29 mouse cellular contexts compared by ENCODE assay signal in the genomic region with DNA sequence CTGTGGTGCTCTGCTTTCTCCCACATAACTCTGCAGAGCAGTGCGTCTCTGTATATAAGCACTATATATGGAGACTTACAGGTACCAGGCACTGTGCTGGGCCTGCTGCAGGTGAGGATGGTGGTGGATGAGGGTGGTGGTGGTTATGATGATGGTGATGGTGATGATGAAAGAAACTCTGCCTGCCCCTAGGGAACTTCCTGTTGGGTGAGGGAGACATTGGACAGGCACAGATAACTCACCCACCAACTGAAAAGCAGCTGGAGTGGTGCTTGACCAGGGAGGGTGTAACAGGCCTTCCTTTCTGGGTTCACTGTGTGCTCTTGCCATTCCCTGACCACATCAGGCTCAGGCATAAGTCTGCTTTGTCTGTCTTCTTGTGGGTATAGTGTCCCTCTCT. TPM values are rescaled to one million over a fixed set of nuclear protein-coding genes. Genes with fewer than 3 reads are reported as not detected.
DNase-seq lines count a peak whose midpoint lies in the region; ATAC-seq and TF ChIP-seq lines count a peak whose summit lies in the region.
"Had no signal": no experiment of that assay in that cellular context is flagged by ENCODE, and none has a peak within 500 bp of the region (broad histone marks: within the 10 kb centered on the region; RNA-seq: fewer than 3 reads in every experiment).

No protein-coding gene starts in this region.

- H3K4me3 ChIP-seq in layer of hippocampus, adult 2 months: no peak overlapping the region
- H3K4me3 ChIP-seq in bone marrow macrophage, adult 2 months (ENCODE audit: insufficient read depth, low read length): no peak overlapping the region
- H3K4me3 ChIP-seq in liver, embryonic 16.5 days (ENCODE audit: low read depth, low read length): no peak overlapping the region
- no peak overlapping the region for H3K4me3 ChIP-seq in myocyte
- H3K4me3 ChIP-seq: hindbrain, embryonic 10.5 days; kidney, embryonic 15.5 days; limb, embryonic 13.5 days; midbrain, embryonic 10.5 days; neural tube, embryonic 15.5 days; stomach, embryonic 15.5 days had no signal

- H3K79me2 ChIP-seq in myocyte (ENCODE audit: control insufficient read depth, insufficient read depth): peaks cover 30% of the 10 kb centered on the region

- no peak for DNase-seq in layer of hippocampus, adult 2 months (ENCODE audit: low spot score in 2 of 2)
- DNase-seq in layer of hippocampus, postnatal 14 days (ENCODE audit: low spot score in 2 of 2): no peak
- no peak for DNase-seq in embryo, embryonic 10 days (ENCODE audit: low spot score)
- DNase-seq in thymus, postnatal 4 days: no peak
- no peak for DNase-seq in heart, postnatal 36 days
- DNase-seq: B cell, adult 2 months; cerebellum, adult 9-10 months; embryo, embryonic 11 days; gastrocnemius, postnatal 10 days; kidney, adult 11 months; kidney, postnatal 36 days; lung, embryonic 14.5 days; thymus, adult 18-20 months had no signal

- no peaks in the 10 kb centered on the region for H3K9me3 ChIP-seq in liver, embryonic 16.5 days (replicated peaks; ENCODE audit: control insufficient read depth, low read length)
- H3K9me3 ChIP-seq: hindbrain, embryonic 10.5 days; kidney, embryonic 15.5 days; limb, embryonic 13.5 days; midbrain, embryonic 10.5 days; neural tube, embryonic 15.5 days; stomach, embryonic 15.5 days had no signal

- H3K9ac ChIP-seq in liver, embryonic 16.5 days (ENCODE audit: low read depth, low read length): no peak overlapping the region
- H3K9ac ChIP-seq: kidney, embryonic 15.5 days; limb, embryonic 13.5 days; lung, embryonic 14.5 days; neural tube, embryonic 15.5 days; stomach, embryonic 15.5 days had no signal

- no peak for ATAC-seq in liver, embryonic 16.5 days (ENCODE audit: low read depth)
- ATAC-seq: forebrain, embryonic 14.5 days; hindbrain, postnatal 0 days; midbrain, embryonic 16.5 days had no signal

- no peak for TF ChIP-seq POLR2A in bone marrow macrophage, adult 2 months (IDR thresholded peaks at IDR 0.05; ENCODE audit: borderline replicate concordance, low read depth, low read length)
- no peak for TF ChIP-seq POLR2A in myocyte (IDR thresholded peaks at IDR 0.05; ENCODE audit: insufficient read length, low read depth)

- 72% methylated on average over 1 of the region's 1 CpGs for WGBS in liver, embryonic 16.5 days (ENCODE audit: insufficient replicate concordance)

- H3K27me3 ChIP-seq in liver, embryonic 16.5 days (ENCODE audit: control insufficient read depth, insufficient read depth, low read depth, low read length): no peaks in the 10 kb centered on the region
- no peaks in the 10 kb centered on the region for H3K27me3 ChIP-seq in myocyte (ENCODE audit: control insufficient read depth, insufficient read depth, insufficient read length)
- H3K27me3 ChIP-seq: CH12.LX; kidney, embryonic 15.5 days; limb, embryonic 13.5 days; neural tube, embryonic 15.5 days; stomach, embryonic 15.5 days had no signal

- intact Hi-C loops in heart, postnatal 36 days (cut with DNase I): no loop called here

- H3K36me3 ChIP-seq in liver, embryonic 16.5 days (ENCODE audit: control insufficient read depth, insufficient read depth): no peaks in the 10 kb centered on the region
- H3K36me3 ChIP-seq in myocyte (ENCODE audit: control insufficient read depth, insufficient read depth): no peaks in the 10 kb centered on the region
- H3K36me3 ChIP-seq: stomach, embryonic 15.5 days had no signal

- no peak overlapping the region for H3K4me2 ChIP-seq in liver, embryonic 16.5 days (ENCODE audit: low read depth, low read length)
- peak overlapping the region; percentile 42 for H3K4me2 ChIP-seq in myocyte (ENCODE audit: low read depth)
- H3K4me2 ChIP-seq: heart, embryonic 11.5 days; kidney, embryonic 15.5 days; limb, embryonic 13.5 days; lung, embryonic 14.5 days; neural tube, embryonic 15.5 days; stomach, embryonic 15.5 days had no signal

- H3K27ac ChIP-seq in layer of hippocampus, adult 2 months: peak overlapping the region; percentile 76; the same call in 1 of the 2 replicates
- H3K27ac ChIP-seq in bone marrow macrophage, adult 2 months (ENCODE audit: insufficient read depth, low read depth, low read length): peak overlapping the region; percentile 3; the same call in 1 of the 2 replicates
- H3K27ac ChIP-seq in liver, embryonic 16.5 days (ENCODE audit: low read length): 0 out of 2 replicates have a peak overlapping the region, but pooled peaks have one; percentile 21
- H3K27ac ChIP-seq: hindbrain, embryonic 10.5 days; hindbrain, postnatal 0 days; kidney, embryonic 15.5 days; limb, embryonic 13.5 days; midbrain, embryonic 10.5 days; neural tube, embryonic 15.5 days; stomach, embryonic 15.5 days had no signal

- H3K4me1 ChIP-seq in bone marrow macrophage, adult 2 months (ENCODE audit: control insufficient read depth, insufficient read depth, low read length): peaks cover 40% of the 10 kb centered on the region
- peaks cover 24% of the 10 kb centered on the region for H3K4me1 ChIP-seq in liver, embryonic 16.5 days (ENCODE audit: control insufficient read depth, low read depth, low read length)

- no peak for TF ChIP-seq CTCF in layer of hippocampus, adult 2 months (conservative IDR thresholded peaks at IDR 0.05)
- TF ChIP-seq CTCF in bone marrow macrophage, adult 2 months (IDR thresholded peaks at IDR 0.05; ENCODE audit: low read depth, low read length): no peak

- no peak overlapping the region for H3ac ChIP-seq in myocyte (ENCODE audit: control insufficient read depth, insufficient read length)

TF ChIP-seq in myocyte, 11 proteins besides CTCF, POLR2A, EP300 and RAD21:
- TF ChIP-seq POLR2AphosphoS2 (IDR thresholded peaks at IDR 0.05; ENCODE audit: insufficient read length, low read depth) (no peak), REST (IDR thresholded peaks at IDR 0.05; ENCODE audit: insufficient read depth, insufficient read length) (no peak), E2F4 (IDR thresholded peaks at IDR 0.05; ENCODE audit: insufficient read depth) (no peak), CEBPB (IDR thresholded peaks at IDR 0.05; ENCODE audit: insufficient read depth, poor library complexity, severe bottlenecking) (no peak), TCF3 (IDR thresholded peaks at IDR 0.05; ENCODE audit: insufficient read length, low read depth) (no peak), MYOG (IDR thresholded peaks at IDR 0.05; ENCODE audit: control insufficient read depth in 1 of 3, insufficient read depth in 1 of 3, insufficient read length in 2 of 3, low read depth in 2 of 3) (no peak), SRF (IDR thresholded peaks at IDR 0.05; ENCODE audit: control insufficient read depth, insufficient read length, low read depth) (no peak), MYOD1 (IDR thresholded peaks at IDR 0.05; ENCODE audit: control insufficient read depth in 1 of 3, insufficient read length in 2 of 3, low read depth in 2 of 3) (no peak), USF1 (IDR thresholded peaks at IDR 0.05; ENCODE audit: low read depth) (no peak), MAX (IDR thresholded peaks at IDR 0.05; ENCODE audit: low read depth) (no peak), TCF12 (IDR thresholded peaks at IDR 0.05; ENCODE audit: insufficient read depth, poor library complexity, severe bottlenecking) (no peak)

RNA-seq across cellular contexts. Expression of a gene that starts 10.4 kb away (rescaled TPM):
- 10 to 100 TPM; 64.7 to 72.0 TPM for total RNA-seq in layer of hippocampus, adult 2 months (2021)
- 10 to 100 TPM; 46.5 to 46.6 TPM for total RNA-seq in layer of hippocampus, postnatal 14 days (2021)
- 41.4 and 44.1 TPM in 2 replicates for polyA plus RNA-seq in bone marrow macrophage, adult 2 months (2012; ENCODE audit: insufficient read depth, insufficient read length, missing spikeins)
- polyA plus RNA-seq in liver, embryonic 16.5 days (2015; fragmentation: Nextera tagmentation; extraction: Ambion mirVana): 40.6 and 43.6 TPM in 2 replicates
- polyA plus RNA-seq in myocyte (2012; fragmentation: generic; extraction: Trizol): 62.4 TPM
- 10 to 100 TPM; 37.5 to 37.6 TPM for total RNA-seq in heart, postnatal 36 days (2021)

RNA-seq across cellular contexts. Expression of a gene that starts 26.4 kb away (rescaled TPM):
- 1 to 10 TPM; 2.7 to 2.8 TPM for total RNA-seq in layer of hippocampus, adult 2 months (2021)
- 10 to 100 TPM; 10.2 to 10.9 TPM for total RNA-seq in layer of hippocampus, postnatal 14 days (2021)
- polyA plus RNA-seq in bone marrow macrophage, adult 2 months (2012; ENCODE audit: insufficient read depth, insufficient read length, missing spikeins): not detected in 2 replicates
- 0.06 TPM in 1 of 2 replicates, not detected in the other for polyA plus RNA-seq in liver, embryonic 16.5 days (2015; fragmentation: Nextera tagmentation; extraction: Ambion mirVana)
- polyA plus RNA-seq in myocyte (2012; fragmentation: generic; extraction: Trizol): not detected
- total RNA-seq in heart, postnatal 36 days (2021): not detected
- total RNA-seq: CH12.LX; G1E; gastrocnemius, postnatal 10 days had no signal
- polyA plus RNA-seq: G1E; heart, postnatal 0 days; limb, embryonic 13.5 days had no signal

Comparison
In these comparisons a context has a peak if more than half of its experiments do, and no peak if none do; other contexts are left out.
1. H3K27ac ChIP-seq: peak in every context shown above with its lines; median percentile 76 in layer of hippocampus, adult 2 months; 21 in liver, embryonic 16.5 days; 3 in bone marrow macrophage, adult 2 months.